Mouse (Mus musculus): ENCODE data around the gene Lrrc8e.

- TF ChIP-seq POLR2A (IDR thresholded peaks at IDR 0.05; ENCODE audit: insufficient read depth, low read depth, low read length) (no peak), CTCF (IDR thresholded peaks at IDR 0.05) (no peak), EP300 (IDR thresholded peaks at IDR 0.05; ENCODE audit: insufficient read depth, low read depth, low read length) (no peak)
Measured at GRCm38 (mm10) chr8:4259805-4260170, 33.2 kb downstream of the Lrrc8e start.

Data from heart, adult 2 months (tissue).